Mouse (Mus musculus) right cerebral cortex, postnatal 10 days (tissue): ENCODE data around the gene Defb25.

ENCODE experiments used
- DNase-seq, 2 experiments: peaks; one replicate each; pipeline ENCODE4 v3.0.0; 2021; ENCODE audit warnings: low spot score in 2 of 2

Gene Defb25

GRCm38 (mm10) chr2:152628066-152628465 lies 5.2 kb upstream of the Defb25 start:
- DNase-seq, result no peak

GRCm38 (mm10) chr2:152626774-152627591 lies 4.1 kb upstream of the Defb25 start, which contains the start of gene Rem1:
Gene Rem1, plus strand, starts transcription at chr2:152626951.
- no peak for DNase-seq

GRCm38 (mm10) chr2:152625256-152625655 lies 2.4 kb upstream of the Defb25 start:
- no peak for DNase-seq

- DNase-seq, result no peak
Observed at GRCm38 (mm10) chr2:152624566-152624965, 1.7 kb upstream of the Defb25 start.

GRCm38 (mm10) chr2:152622151-152622550 lies 702 bp downstream of the Defb25 start:
- no peak for DNase-seq

GRCm38 (mm10) chr2:152620367-152621134 lies 2.3 kb downstream of the Defb25 start:
- no peak for DNase-seq

- no peak for DNase-seq
Observed at GRCm38 (mm10) chr2:152617374-152617773, 5.5 kb downstream of the Defb25 start.

GRCm38 (mm10) chr2:152616470-152616869 lies 6.4 kb downstream of the Defb25 start:
- DNase-seq, result no peak

GRCm38 (mm10) chr2:152615563-152615962 lies 7.3 kb downstream of the Defb25 start:
- DNase-seq, result peak; percentile 68 to 71

GRCm38 (mm10) chr2:152612193-152612592 lies 10.7 kb downstream of the Defb25 start:
- peak in 1 of 2 experiments; percentile 46 for DNase-seq

GRCm38 (mm10) chr2:152608719-152609118 lies 14.1 kb downstream of the Defb25 start:
- no peak for DNase-seq

- DNase-seq, result no peak
Observed at GRCm38 (mm10) chr2:152607746-152608145, 15.1 kb downstream of the Defb25 start.

- no peak for DNase-seq
Observed at GRCm38 (mm10) chr2:152604057-152604456, 18.8 kb downstream of the Defb25 start, which contains the start of gene Defb36. Gene Defb36, plus strand, starts transcription at chr2:152604327.

GRCm38 (mm10) chr2:152601275-152601960 lies 21.4 kb downstream of the Defb25 start:
- DNase-seq, result no peak

GRCm38 (mm10) chr2:152600076-152600475 lies 22.8 kb downstream of the Defb25 start:
- no peak for DNase-seq

GRCm38 (mm10) chr2:152599299-152599698 lies 23.6 kb downstream of the Defb25 start, which contains the start of gene Defb45:
Gene Defb45, minus strand, starts transcription at chr2:152599399.
- DNase-seq, result no peak

GRCm38 (mm10) chr2:152589021-152589420 lies 33.8 kb downstream of the Defb25 start:
- no peak for DNase-seq

GRCm38 (mm10) chr2:152588450-152588849 lies 34.4 kb downstream of the Defb25 start:
- DNase-seq, result no peak

- DNase-seq, result no peak
Observed at GRCm38 (mm10) chr2:152586926-152587560, 35.8 kb downstream of the Defb25 start.

- DNase-seq, result no peak
Observed at GRCm38 (mm10) chr2:152580612-152581011, 42.2 kb downstream of the Defb25 start.

GRCm38 (mm10) chr2:152580107-152580506 lies 42.7 kb downstream of the Defb25 start, which contains the start of gene Defb19:
Gene Defb19, minus strand, starts transcription at chr2:152580312.
- no peak for DNase-seq
